Mouse (Mus musculus) lung, postnatal 4 days (tissue): ENCODE data around the gene S100a5.

Experiments
- DNase-seq, 2 experiments: peaks; one replicate each; pipeline ENCODE4 v3.0.0; 2021

S100a5 gene

GRCm38 (mm10) chr3:90627366-90627765 lies 19.0 kb downstream of the S100a5 start:
- no peak for DNase-seq

GRCm38 (mm10) chr3:90627807-90628206 lies 19.5 kb downstream of the S100a5 start:
- peak in 1 of 2 experiments; percentile 28 for DNase-seq

GRCm38 (mm10) chr3:90629298-90629697 lies 21.0 kb downstream of the S100a5 start:
- DNase-seq: no peak

GRCm38 (mm10) chr3:90631984-90632383 lies 23.7 kb downstream of the S100a5 start:
- DNase-seq: no peak

DNA sequence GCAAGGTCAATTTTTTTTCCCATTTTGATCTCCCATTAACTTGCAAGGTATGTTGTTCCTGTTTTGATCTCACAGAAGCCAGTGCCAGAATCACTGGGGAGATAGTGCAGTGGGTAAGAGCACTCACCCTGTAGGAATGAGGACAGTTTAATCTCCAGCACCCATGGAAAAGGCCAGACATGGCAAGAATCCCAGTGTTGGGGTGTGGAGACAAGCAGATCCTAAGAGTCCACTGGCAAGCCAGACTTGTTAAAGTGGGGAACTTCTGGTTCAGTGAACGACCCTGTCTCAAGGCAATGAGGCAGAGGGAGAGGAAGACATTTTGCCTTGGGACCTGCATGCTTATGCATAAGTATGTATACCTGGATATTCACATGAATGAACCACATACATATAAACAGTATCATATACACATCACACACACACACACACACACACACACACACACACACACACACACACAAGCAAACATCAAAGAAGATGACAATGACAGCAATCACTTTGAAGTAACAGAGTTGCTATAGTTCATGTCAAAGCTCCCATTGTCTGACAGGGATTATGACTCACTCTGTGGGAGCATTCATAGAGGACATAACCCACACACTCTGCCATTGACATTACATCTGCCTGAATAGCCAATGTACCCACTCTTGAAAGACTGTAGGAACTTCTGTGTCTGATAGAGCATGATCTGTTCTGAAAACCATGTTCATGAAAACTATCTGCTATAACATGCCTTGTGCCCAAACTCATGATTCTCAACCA lies 30.4 kb downstream of the S100a5 start:
- no peak for DNase-seq

- DNase-seq: peak in 1 of 2 experiments; percentile 43
These were observed 31.3 kb downstream of the S100a5 start for GRCm38 (mm10) chr3:90639511-90640154.

- no peak for DNase-seq
These were observed 32.7 kb downstream of the S100a5 start for GRCm38 (mm10) chr3:90640981-90641380.

DNA sequence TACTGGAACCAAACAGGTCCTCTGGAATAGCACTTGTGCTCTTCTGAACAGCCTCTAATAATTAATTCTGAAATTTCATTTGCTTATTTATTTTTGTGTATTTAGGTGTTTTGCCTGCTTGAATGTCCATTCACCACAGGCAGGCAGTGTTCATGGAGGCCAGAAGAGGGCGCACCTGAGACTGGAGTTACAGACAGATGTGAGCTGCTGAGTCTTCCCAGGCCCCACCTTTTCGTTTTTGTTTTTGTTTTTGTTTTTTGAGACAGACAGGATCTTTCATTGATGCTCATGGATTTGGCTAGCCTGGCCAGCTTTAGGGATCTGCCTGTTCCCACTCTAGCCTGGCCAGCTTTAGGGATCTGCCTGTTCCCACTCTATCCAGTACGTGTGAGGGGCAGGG lies 35.9 kb downstream of the S100a5 start:
- DNase-seq: peak; percentile 45 to 67

- DNase-seq: no peak
These were observed 39.0 kb downstream of the S100a5 start for GRCm38 (mm10) chr3:90647291-90647690.

DNA sequence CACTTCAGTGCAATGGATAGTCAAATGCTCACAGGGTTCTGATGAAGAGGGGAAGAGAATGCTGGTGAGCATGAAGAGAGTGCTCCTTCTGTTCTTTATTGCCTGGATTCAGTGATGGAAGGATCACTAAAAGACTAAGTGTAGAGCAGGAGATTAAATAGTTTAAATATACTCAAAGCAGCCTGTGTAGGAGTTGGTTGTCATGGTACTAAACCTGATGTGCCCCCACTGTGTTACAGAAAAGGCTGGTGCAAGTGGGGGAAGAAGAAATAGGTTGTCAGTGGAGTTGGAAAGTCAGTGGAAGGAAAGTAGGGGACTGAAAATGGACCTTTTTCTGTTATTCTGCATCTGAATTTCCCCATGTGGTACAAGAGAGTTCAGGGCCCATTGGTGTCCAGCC lies 40.7 kb downstream of the S100a5 start:
- no peak for DNase-seq

- DNase-seq: no peak
These were observed 41.5 kb downstream of the S100a5 start for GRCm38 (mm10) chr3:90649832-90650231.

- peak; percentile 49 to 77 for DNase-seq
These were observed 44.7 kb downstream of the S100a5 start for GRCm38 (mm10) chr3:90652878-90653508.

GRCm38 (mm10) chr3:90653717-90654116 lies 45.4 kb downstream of the S100a5 start, which contains the start of gene S100a7a:
TSS of gene S100a7a (plus strand) at chr3:90654017.
- DNase-seq: no peak

DNA sequence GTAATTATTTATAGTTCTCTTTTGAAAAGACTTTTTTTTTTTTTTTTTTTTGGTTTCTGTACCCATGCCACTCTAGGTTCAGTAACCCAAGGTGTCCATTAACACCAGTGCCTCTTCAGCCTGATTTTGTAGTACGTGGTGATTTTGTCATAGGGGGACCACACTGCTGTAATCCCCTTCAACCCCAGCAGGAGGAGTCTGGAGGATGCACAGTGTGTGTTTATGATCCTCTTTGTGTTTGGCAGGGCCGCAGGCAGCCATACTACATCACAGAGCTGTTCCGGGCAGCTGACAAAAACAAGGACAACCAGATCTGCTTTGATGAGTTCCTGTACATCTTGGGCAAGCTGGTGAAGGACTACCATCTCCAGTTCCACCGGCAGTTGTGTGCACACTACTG lies 49.1 kb downstream of the S100a5 start:
- peak in 1 of 2 experiments; percentile 22 for DNase-seq

DNA sequence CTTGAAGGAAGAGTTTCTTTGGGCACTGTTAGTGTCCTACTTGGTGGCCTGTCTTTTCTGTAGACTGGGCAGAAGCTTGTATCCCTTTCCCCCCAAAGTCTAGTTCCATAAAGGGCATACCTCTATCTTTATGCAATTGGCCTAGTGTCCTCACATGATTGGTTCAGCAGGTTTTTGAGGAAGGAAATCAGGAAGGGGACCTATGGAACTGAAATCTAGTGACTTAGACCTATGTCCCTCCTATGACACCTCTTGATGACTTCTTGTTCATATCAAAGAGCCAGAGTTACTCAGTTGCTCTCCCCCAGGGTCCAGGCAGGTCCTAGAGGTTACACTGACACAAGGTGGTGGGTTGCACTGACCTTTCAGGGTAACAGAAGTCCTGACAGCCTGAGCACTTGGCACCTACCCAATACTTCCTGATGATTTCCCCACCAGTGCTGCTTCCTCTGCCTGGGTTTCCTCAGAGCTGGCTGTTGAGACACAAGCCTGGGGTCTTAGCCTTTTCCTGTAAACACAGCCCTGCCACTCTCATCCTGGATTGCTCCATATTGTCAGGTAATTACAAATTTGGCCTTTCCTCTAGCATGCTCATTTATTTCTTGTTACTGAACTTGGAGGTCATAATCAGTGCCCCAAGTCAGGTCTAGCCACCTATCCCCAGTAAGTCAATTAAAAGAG lies 51.2 kb downstream of the S100a5 start:
- peak; percentile 21 to 24 for DNase-seq
